Mouse (Mus musculus) kidney, adult 2 months (tissue): ENCODE data around the gene Pxdn.

Experiments used
- CTCF ChIP-seq: fragments of 200-500 bp; conservative IDR thresholded peaks from 2 replicates; pipeline ENCODE4 v1.5.1; 2011; ENCODE audit warnings: low read depth, mild to moderate bottlenecking, control low read depth, low read length, moderate library complexity, mixed read lengths; ENCODE audit not compliant: insufficient read depth, insufficient read length
- POLR2A ChIP-seq: fragments of 200-500 bp; IDR thresholded peaks from one replicate; pipeline ENCODE4 v1.6.1; 2011; ENCODE audit warnings: low read depth, low read length, control low read depth

DNA sequence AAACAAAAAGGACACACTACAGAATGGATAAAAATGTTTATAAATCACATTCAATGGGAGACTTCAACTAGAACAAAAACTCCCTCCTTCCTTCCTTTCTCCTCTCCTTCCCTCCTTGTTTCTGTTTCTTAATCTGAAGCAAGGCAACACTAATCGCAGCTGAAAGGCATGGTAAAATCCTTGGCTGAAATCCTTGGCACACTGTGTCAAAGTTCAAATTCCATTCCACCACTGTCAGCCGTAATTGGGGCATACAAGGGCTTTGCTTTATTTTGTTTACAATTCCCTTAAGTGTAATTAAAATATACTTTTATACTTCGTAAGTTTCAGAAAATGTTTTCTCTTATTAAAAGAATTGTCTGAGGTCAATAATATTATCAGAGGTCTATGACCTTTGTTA, 86.1 kb downstream of the Pxdn start:
- TF ChIP-seq POLR2A: no peak
- TF ChIP-seq CTCF: no peak
